Mouse (Mus musculus) embryo, embryonic 9.5 days (tissue): ENCODE measurements around the gene Rin1.

ENCODE experiments used
- DNase-seq: peaks from one replicate; pipeline ENCODE4 v3.0.0-alpha.2; 2017; ENCODE audit errors: extremely low spot score

Rin1 gene

GRCm38 (mm10) chr19:5041588-5041987, 8.7 kb upstream of the Rin1 start:
- no peak for DNase-seq

- no peak for DNase-seq
Observed at GRCm38 (mm10) chr19:5045531-5045930, 4.8 kb upstream of the Rin1 start.

- no peak for DNase-seq
Observed at GRCm38 (mm10) chr19:5048138-5049056, 1.9 kb upstream of the Rin1 start.

GRCm38 (mm10) chr19:5049325-5049724, 956 bp upstream of the Rin1 start:
- no peak for DNase-seq

- no peak for DNase-seq
Observed at GRCm38 (mm10) chr19:5051031-5051430, 750 bp downstream of the Rin1 start.

GRCm38 (mm10) chr19:5051515-5051914, 1.2 kb downstream of the Rin1 start:
- DNase-seq: no peak

- DNase-seq: no peak
Observed at GRCm38 (mm10) chr19:5052166-5052822, 2.0 kb downstream of the Rin1 start.

- no peak for DNase-seq
Observed at GRCm38 (mm10) chr19:5052853-5053252, 2.6 kb downstream of the Rin1 start.

GRCm38 (mm10) chr19:5053909-5054308, 3.6 kb downstream of the Rin1 start:
- DNase-seq: peak; percentile 76

GRCm38 (mm10) chr19:5056251-5056650, 6.0 kb downstream of the Rin1 start:
- peak; percentile 83 for DNase-seq

GRCm38 (mm10) chr19:5057876-5058775, 7.8 kb downstream of the Rin1 start:
- DNase-seq: no peak

- peak; percentile 55 for DNase-seq
Observed at GRCm38 (mm10) chr19:5058801-5059771, 8.8 kb downstream of the Rin1 start.

GRCm38 (mm10) chr19:5060365-5061330, 10.4 kb downstream of the Rin1 start:
- no peak for DNase-seq

GRCm38 (mm10) chr19:5062041-5062440, 11.8 kb downstream of the Rin1 start:
- no peak for DNase-seq

GRCm38 (mm10) chr19:5062446-5062845, 12.2 kb downstream of the Rin1 start:
- DNase-seq: no peak

GRCm38 (mm10) chr19:5065104-5065503, 14.8 kb downstream of the Rin1 start:
- DNase-seq: no peak

- peak; percentile 40 for DNase-seq
Observed at GRCm38 (mm10) chr19:5067040-5067799, 16.9 kb downstream of the Rin1 start.

- peak; percentile 79 for DNase-seq
Observed at GRCm38 (mm10) chr19:5067867-5068569, 17.7 kb downstream of the Rin1 start, which contains the start of gene Cd248. Gene Cd248 (plus strand): TSS chr19:5068078.
